Mouse (Mus musculus) olfactory bulb, adult 2 months (tissue): ENCODE measurements around the gene Ramp3.

Experiments
- CTCF ChIP-seq: fragments of 200-500 bp; IDR thresholded peaks from 2 replicates; pipeline ENCODE4 v1.5.1; 2012; ENCODE audit warnings: low read depth, mild to moderate bottlenecking, low read length, moderate library complexity; ENCODE audit not compliant: insufficient read depth
- POLR2A ChIP-seq: fragments of 200-500 bp; IDR thresholded peaks from 2 replicates; pipeline ENCODE4 v1.6.1; 2012; ENCODE audit warnings: mild to moderate bottlenecking, low read depth, low read length, moderate library complexity; ENCODE audit not compliant: insufficient read depth

DNA sequence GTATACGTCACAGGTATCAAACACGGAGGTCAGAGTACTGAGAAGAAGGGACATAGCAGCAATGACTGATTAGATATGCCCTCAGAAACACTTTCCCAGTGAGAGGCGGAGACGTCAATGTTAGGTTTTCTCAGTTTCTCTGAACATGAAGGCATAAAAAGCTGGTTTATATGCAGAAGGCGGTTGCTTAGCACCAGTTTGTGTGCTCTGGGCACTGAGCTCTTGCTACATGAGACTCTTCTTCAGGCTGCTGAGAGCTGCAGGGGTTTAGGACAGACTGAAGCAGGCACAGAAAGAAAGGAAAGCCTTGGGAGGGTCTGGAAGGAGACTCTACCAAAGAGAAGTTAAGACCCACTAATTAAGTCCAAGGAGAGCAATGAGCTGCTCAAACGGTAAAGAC, 34.0 kb downstream of the Ramp3 start:
- TF ChIP-seq POLR2A (no peak), CTCF (no peak)
